Mouse (Mus musculus) E14TG2a.4 (cell line): ENCODE measurements around the gene Ubqln1.

ENCODE experiments used
- CTCF ChIP-seq: conservative IDR thresholded peaks from 2 replicates; pipeline ENCODE4 v1.5.1; 2014; ENCODE audit warnings: low read length
- NANOG ChIP-seq: IDR thresholded peaks from 2 replicates; pipeline ENCODE4 v1.6.1; 2014; ENCODE audit warnings: borderline replicate concordance, low read length, mixed read lengths
- POU5F1 ChIP-seq: IDR thresholded peaks from 2 replicates; pipeline ENCODE4 v1.6.1; 2014; ENCODE audit warnings: low read length, borderline replicate concordance

- no peak for TF ChIP-seq CTCF
- TF ChIP-seq POU5F1: no peak
- TF ChIP-seq NANOG: no peak
Observed at GRCm38 (mm10) chr13:58204202-58204601, 11.3 kb downstream of the Ubqln1 start.
